Mouse (Mus musculus): ENCODE measurements around the gene Pde10a.

Pde10a gene

GRCm38 (mm10) chr17:9033511-9033910, 508.3 kb downstream of the Pde10a start:
- no peak for DNase-seq (ENCODE audit: low read depth, low spot score)

GRCm38 (mm10) chr17:9035561-9036348, 510.6 kb downstream of the Pde10a start:
- no peak for DNase-seq (ENCODE audit: low read depth, low spot score)

All from A20 (cell line).